Mouse (Mus musculus): ENCODE measurements around the gene Sbf1. TPM values are rescaled to one million over a fixed set of nuclear protein-coding genes. Genes with fewer than 3 reads are reported as not detected.

The Sbf1 gene
- polyA plus RNA-seq, 1 experiment from 2014 or later = 101 TPM

DNA sequence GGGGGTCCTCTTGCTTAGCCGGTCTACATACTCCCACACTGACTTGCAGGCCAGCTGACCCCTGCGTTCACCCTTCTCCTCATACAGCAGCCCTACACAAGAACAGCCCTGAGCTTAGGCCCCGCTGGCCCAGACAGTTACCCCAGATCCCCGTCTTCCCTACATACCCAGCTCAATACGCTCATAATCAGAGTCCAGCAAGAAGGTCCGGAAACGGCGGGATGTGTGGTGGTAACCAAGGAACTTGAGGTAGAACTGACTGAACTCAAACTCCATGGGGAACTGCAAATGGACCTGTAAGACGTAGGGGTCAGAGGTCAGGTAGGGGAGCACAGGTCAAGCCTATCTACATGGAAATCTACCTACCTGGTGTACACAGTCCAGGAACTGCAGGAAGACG lies 21.3 kb downstream of the Sbf1 start:
- WGBS = 94% methylated on average over 10 of the region's 10 CpGs
- H3K27me3 ChIP-seq (ENCODE audit: control insufficient read depth, insufficient read depth, low read depth, low read length) = no peaks in the 10 kb centered on the region
- no peak overlapping the region for H3K4me2 ChIP-seq (ENCODE audit: low read length)
- H3K9ac ChIP-seq (ENCODE audit: low read depth, low read length) = no peak overlapping the region
- no peak overlapping the region for H3K4me3 ChIP-seq (ENCODE audit: low read depth, low read length)
- no peaks in the 10 kb centered on the region for H3K9me3 ChIP-seq (replicated peaks; ENCODE audit: control insufficient read depth, low read length, poor library complexity, severe bottlenecking)
- no peak overlapping the region for H3K27ac ChIP-seq (ENCODE audit: low read length)
- no peaks in the 10 kb centered on the region for H3K4me1 ChIP-seq (ENCODE audit: control insufficient read depth, insufficient read depth, low read length)
- ATAC-seq = no peak
- H3K36me3 ChIP-seq (ENCODE audit: control insufficient read depth, insufficient read depth, low read length) = peaks cover 55% of the 10 kb centered on the region

DNA sequence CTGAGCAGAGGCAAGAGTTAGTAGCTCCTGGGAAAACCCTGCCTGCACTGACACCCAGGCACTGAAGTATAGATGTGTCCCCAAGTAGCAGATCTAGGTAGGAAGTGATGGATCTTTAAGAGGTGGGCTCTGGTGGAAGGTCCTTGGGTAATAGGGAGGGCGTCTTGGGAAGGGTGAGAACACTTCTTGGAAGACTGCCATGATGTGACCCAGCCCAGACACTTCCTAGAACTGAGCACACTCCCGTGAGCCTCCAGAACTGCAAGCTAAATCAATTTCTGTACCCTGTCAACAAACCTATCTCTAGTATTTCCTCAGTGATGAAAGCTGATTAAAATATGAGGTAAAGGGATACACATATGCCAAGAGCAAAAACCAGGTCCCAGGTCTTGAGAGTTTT lies 22.3 kb downstream of the Sbf1 start:
- no peaks in the 10 kb centered on the region for H3K4me1 ChIP-seq (ENCODE audit: control insufficient read depth, insufficient read depth, low read length)
- no peak overlapping the region for H3K4me2 ChIP-seq (ENCODE audit: low read length)
- H3K27me3 ChIP-seq (ENCODE audit: control insufficient read depth, insufficient read depth, low read depth, low read length) = no peaks in the 10 kb centered on the region
- no peak overlapping the region for H3K4me3 ChIP-seq (ENCODE audit: low read depth, low read length)
- H3K9ac ChIP-seq (ENCODE audit: low read depth, low read length) = no peak overlapping the region
- H3K9me3 ChIP-seq (replicated peaks; ENCODE audit: control insufficient read depth, low read length, poor library complexity, severe bottlenecking) = no peaks in the 10 kb centered on the region
- H3K36me3 ChIP-seq (ENCODE audit: control insufficient read depth, insufficient read depth, low read length) = peaks cover 61% of the 10 kb centered on the region
- WGBS = 86% methylated on average over 2 of the region's 2 CpGs
- ATAC-seq = no peak
- no peak overlapping the region for H3K27ac ChIP-seq (ENCODE audit: low read length)

DNA sequence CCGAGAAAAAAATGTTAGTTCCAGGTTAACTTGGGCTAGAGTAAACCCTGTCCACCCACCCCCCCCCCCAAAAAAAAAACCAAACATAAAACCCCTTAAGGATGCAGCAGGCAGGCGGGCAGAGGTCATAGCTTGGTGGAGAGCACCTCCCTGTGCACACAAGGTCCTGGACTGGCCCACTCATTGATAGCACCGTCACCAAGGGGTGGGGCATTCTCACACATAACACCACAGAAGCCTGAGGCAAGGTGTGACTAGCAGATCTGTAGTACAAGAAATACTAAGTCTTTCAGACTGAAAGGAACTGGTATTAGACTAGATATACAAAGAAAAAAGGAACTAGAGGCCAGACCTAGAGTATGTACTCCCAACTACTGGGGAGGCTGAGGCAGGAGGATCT lies 23.6 kb downstream of the Sbf1 start:
- Histone ChIP-seq H3K9me3 (replicated peaks; ENCODE audit: control insufficient read depth, low read length, poor library complexity, severe bottlenecking) (no peaks in the 10 kb centered on the region), H3K27ac (ENCODE audit: low read length) (no peak overlapping the region), H3K27me3 (ENCODE audit: control insufficient read depth, insufficient read depth, low read depth, low read length) (no peaks in the 10 kb centered on the region), H3K4me1 (ENCODE audit: control insufficient read depth, insufficient read depth, low read length) (no peaks in the 10 kb centered on the region), H3K36me3 (ENCODE audit: control insufficient read depth, insufficient read depth, low read length) (peaks cover 62% of the 10 kb centered on the region), H3K4me2 (ENCODE audit: low read length) (no peak overlapping the region), H3K9ac (ENCODE audit: low read depth, low read length) (no peak overlapping the region), H3K4me3 (ENCODE audit: low read depth, low read length) (no peak overlapping the region)
- ATAC-seq = no peak
- 89% methylated on average over 3 of the region's 3 CpGs for WGBS

DNA sequence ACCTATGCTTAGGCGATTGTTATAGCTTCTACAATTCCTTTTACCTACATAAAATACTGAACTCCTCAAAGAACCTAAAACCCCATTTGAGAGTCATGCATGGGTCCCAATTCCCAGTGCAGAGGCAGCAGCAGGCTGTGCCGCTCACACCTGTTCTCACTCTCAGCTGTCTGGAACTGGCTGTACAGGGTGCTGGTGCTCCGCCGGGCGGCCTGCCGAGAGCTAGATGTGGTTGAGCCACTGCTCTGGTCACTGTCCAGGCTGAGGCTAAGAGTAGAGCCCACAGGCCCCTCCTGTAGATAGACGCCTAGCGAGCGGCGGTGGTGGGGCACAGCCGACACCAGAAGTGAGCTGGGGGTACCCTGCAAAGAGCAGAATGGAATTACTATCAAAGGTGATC lies 25.7 kb downstream of the Sbf1 start:
- Histone ChIP-seq H3K27ac (ENCODE audit: low read length) (no peak overlapping the region), H3K9ac (ENCODE audit: low read depth, low read length) (no peak overlapping the region), H3K4me2 (ENCODE audit: low read length) (no peak overlapping the region), H3K36me3 (ENCODE audit: control insufficient read depth, insufficient read depth, low read length) (peaks cover 48% of the 10 kb centered on the region), H3K4me1 (ENCODE audit: control insufficient read depth, insufficient read depth, low read length) (no peaks in the 10 kb centered on the region), H3K4me3 (ENCODE audit: low read depth, low read length) (no peak overlapping the region), H3K27me3 (ENCODE audit: control insufficient read depth, insufficient read depth, low read depth, low read length) (no peaks in the 10 kb centered on the region), H3K9me3 (replicated peaks; ENCODE audit: control insufficient read depth, low read length, poor library complexity, severe bottlenecking) (no peaks in the 10 kb centered on the region)
- ATAC-seq = no peak
- WGBS = 94% methylated on average over 11 of the region's 11 CpGs

DNA sequence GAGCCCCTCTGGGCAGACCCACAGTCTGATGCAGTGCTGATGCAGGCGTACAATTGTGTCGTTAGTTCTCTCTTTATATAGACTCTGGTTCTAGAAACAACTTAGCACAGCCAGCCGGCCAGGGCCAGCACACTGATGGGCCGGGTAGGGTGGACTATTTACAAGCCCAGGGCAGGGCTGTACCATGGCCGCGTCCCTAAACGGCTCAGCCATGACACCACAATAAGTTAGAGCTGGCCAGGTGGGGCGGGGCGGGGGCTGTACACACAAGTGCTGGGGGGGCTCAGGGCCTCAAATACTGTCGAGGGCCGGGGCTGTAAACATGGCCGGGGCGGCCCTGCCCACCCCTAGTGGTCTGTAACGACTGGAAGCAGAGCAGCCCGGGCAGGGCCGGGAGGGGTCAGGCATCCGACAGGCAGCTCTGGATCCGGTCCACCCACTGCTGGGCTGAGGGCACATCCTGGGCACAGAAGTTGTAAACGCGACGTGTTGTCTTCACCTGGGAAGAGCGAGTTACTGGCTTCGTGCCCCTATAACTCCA lies 26.8 kb downstream of the Sbf1 start:
- Histone ChIP-seq H3K4me2 (ENCODE audit: low read length) (no peak overlapping the region), H3K27ac (ENCODE audit: low read length) (no peak overlapping the region), H3K9ac (ENCODE audit: low read depth, low read length) (no peak overlapping the region), H3K4me1 (ENCODE audit: control insufficient read depth, insufficient read depth, low read length) (no peaks in the 10 kb centered on the region), H3K9me3 (replicated peaks; ENCODE audit: control insufficient read depth, low read length, poor library complexity, severe bottlenecking) (no peaks in the 10 kb centered on the region), H3K27me3 (ENCODE audit: control insufficient read depth, insufficient read depth, low read depth, low read length) (no peaks in the 10 kb centered on the region), H3K4me3 (ENCODE audit: low read depth, low read length) (no peak overlapping the region), H3K36me3 (ENCODE audit: control insufficient read depth, insufficient read depth, low read length) (peaks cover 44% of the 10 kb centered on the region)
- ATAC-seq = no peak
- 91% methylated on average over 23 of the region's 23 CpGs for WGBS

DNA sequence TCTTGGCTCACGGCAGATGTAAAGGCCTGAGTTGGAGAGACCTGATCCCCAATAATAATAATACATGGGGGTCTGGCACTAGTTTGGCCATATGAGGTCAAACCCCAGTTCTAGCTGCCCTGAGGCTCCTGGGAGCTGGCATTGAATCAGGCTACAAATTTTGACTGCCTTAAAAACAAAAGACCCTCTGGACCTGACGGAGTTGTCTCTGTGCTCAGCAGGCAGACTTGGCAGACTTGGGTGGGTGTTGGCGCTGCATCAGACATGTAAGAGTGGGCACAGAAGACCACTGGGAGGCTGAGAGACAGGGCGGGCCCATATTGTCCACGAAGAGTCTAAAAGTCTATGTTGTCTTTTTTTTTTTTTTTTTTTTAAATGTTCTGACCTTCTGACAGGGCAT lies 28.5 kb downstream of the Sbf1 start:
- Histone ChIP-seq H3K4me3 (ENCODE audit: low read depth, low read length) (no peak overlapping the region), H3K9ac (ENCODE audit: low read depth, low read length) (no peak overlapping the region), H3K4me1 (ENCODE audit: control insufficient read depth, insufficient read depth, low read length) (no peaks in the 10 kb centered on the region), H3K4me2 (ENCODE audit: low read length) (no peak overlapping the region), H3K27me3 (ENCODE audit: control insufficient read depth, insufficient read depth, low read depth, low read length) (no peaks in the 10 kb centered on the region), H3K36me3 (ENCODE audit: control insufficient read depth, insufficient read depth, low read length) (peaks cover 36% of the 10 kb centered on the region), H3K27ac (ENCODE audit: low read length) (no peak overlapping the region), H3K9me3 (replicated peaks; ENCODE audit: control insufficient read depth, low read length, poor library complexity, severe bottlenecking) (no peaks in the 10 kb centered on the region)
- WGBS = 84% methylated on average over 5 of the region's 5 CpGs
- no peak for ATAC-seq

DNA sequence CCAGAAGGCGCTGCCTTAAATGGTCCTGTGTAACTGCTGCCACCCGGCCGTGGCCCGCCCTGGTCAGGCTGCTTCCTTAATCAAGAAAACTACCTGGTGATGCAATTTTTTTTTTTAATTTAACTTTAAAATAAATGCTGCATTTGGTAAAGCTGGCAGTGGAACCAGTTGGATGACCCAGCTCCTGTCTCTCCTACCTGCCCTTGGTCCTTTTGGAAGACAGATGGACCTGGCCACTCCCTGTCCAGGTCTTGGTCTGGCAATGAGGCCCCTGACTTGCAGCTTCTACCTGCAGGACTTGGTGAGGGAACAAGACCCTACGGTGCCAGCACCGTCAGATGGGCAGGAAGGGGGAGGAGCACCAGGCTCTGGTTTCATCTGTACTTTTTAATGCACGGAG lies 29.0 kb downstream of the Sbf1 start:
- Histone ChIP-seq H3K36me3 (ENCODE audit: control insufficient read depth, insufficient read depth, low read length) (peaks cover 34% of the 10 kb centered on the region), H3K4me1 (ENCODE audit: control insufficient read depth, insufficient read depth, low read length) (no peaks in the 10 kb centered on the region), H3K27ac (ENCODE audit: low read length) (no peak overlapping the region), H3K27me3 (ENCODE audit: control insufficient read depth, insufficient read depth, low read depth, low read length) (no peaks in the 10 kb centered on the region), H3K9me3 (replicated peaks; ENCODE audit: control insufficient read depth, low read length, poor library complexity, severe bottlenecking) (no peaks in the 10 kb centered on the region), H3K4me3 (ENCODE audit: low read depth, low read length) (no peak overlapping the region), H3K9ac (ENCODE audit: low read depth, low read length) (no peak overlapping the region), H3K4me2 (ENCODE audit: low read length) (no peak overlapping the region)
- no peak for ATAC-seq
- WGBS = 92% methylated on average over 7 of the region's 7 CpGs

DNA sequence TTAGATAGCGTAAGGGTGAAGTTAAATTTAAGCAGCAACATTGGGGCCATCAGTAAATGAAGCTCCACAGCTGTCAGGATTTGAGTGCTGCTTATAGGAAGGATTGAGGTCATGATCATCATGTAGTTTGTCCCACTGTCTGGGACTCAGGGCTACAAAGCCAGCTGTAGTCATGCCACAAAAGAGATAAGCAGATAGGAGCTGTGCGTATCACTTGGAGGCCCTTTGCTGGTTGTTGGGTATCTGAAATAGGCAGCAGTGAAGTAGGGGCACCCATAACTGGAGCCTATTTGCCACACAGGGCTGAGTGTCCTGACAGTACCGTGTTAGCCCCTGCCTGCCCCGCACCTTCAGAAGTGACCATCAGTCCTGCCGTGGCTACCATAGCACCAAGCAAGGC lies 29.6 kb downstream of the Sbf1 start:
- H3K27ac ChIP-seq (ENCODE audit: low read length) = 0 out of 2 replicates have a peak overlapping the region, but pooled peaks have one; percentile 12
- WGBS = 94% methylated on average over 5 of the region's 5 CpGs

DNA sequence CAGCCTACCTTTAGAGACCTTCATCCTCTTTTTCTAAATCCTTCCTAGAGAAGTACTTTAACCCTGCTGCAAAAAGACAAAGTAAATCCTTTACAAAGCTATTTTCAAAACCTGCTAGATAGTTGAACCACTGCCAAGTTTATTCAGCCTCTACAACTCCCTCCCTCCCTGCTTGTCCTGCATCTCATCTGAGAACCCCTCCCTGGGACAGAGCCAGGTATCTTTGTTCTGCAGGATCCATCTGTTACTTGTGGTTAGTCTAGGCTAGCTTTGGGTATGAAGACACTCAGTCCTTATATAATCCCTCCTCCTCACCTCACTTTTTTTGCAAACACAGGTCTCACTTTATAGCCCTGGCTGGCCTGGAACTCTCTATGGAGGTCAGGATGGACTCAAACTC lies 30.1 kb downstream of the Sbf1 start:
- Histone ChIP-seq H3K27ac (ENCODE audit: low read length) (no peak overlapping the region), H3K36me3 (ENCODE audit: control insufficient read depth, insufficient read depth, low read length) (peaks cover 41% of the 10 kb centered on the region), H3K9ac (ENCODE audit: low read depth, low read length) (no peak overlapping the region), H3K4me2 (ENCODE audit: low read length) (no peak overlapping the region), H3K4me1 (ENCODE audit: control insufficient read depth, insufficient read depth, low read length) (no peaks in the 10 kb centered on the region), H3K9me3 (replicated peaks; ENCODE audit: control insufficient read depth, low read length, poor library complexity, severe bottlenecking) (no peaks in the 10 kb centered on the region), H3K27me3 (ENCODE audit: control insufficient read depth, insufficient read depth, low read depth, low read length) (no peaks in the 10 kb centered on the region), H3K4me3 (ENCODE audit: low read depth, low read length) (no peak overlapping the region)
- ATAC-seq = no peak

More for the DNA sequence above, 29.6 kb downstream of the Sbf1 start:
- no peaks in the 10 kb centered on the region for H3K9me3 ChIP-seq (replicated peaks; ENCODE audit: control insufficient read depth, low read length, poor library complexity, severe bottlenecking)
- peaks cover 37% of the 10 kb centered on the region for H3K36me3 ChIP-seq (ENCODE audit: control insufficient read depth, insufficient read depth, low read length)
- no peaks in the 10 kb centered on the region for H3K27me3 ChIP-seq (ENCODE audit: control insufficient read depth, insufficient read depth, low read depth, low read length)
- no peak overlapping the region for H3K9ac ChIP-seq (ENCODE audit: low read depth, low read length)
- no peak overlapping the region for H3K4me2 ChIP-seq (ENCODE audit: low read length)
- no peak for ATAC-seq
- H3K4me3 ChIP-seq (ENCODE audit: low read depth, low read length) = no peak overlapping the region
- no peaks in the 10 kb centered on the region for H3K4me1 ChIP-seq (ENCODE audit: control insufficient read depth, insufficient read depth, low read length)
